Mouse (Mus musculus) CH12.LX (cell line): Measurements from ENCODE around the gene Sema6d. TPM values are rescaled to one million over a fixed set of nuclear protein-coding genes. Genes with fewer than 3 reads are reported as not detected.

Source experiments
- DNase-seq: peaks from one replicate; pipeline ENCODE4 v3.0.0-alpha.2; 2013; ENCODE audit errors: extremely low read depth
- H3K27ac ChIP-seq: 2 replicates; pipeline ENCODE4 v1.5.1; 2012; ENCODE audit warnings: low read depth, mild to moderate bottlenecking, control low read depth, moderate library complexity; ENCODE audit not compliant: insufficient read depth
- H3K27me3 ChIP-seq: replicated peaks from 2 replicates; pipeline ENCODE3; 2012; ENCODE audit warnings: inconsistent platforms
- H3K36me3 ChIP-seq, 2 experiments: replicated peaks in 1 of 2; 2 replicates each; pipeline versions ENCODE3 to v1.6.1; 2012; ENCODE audit warnings: inconsistent platforms in 1 of 2, low read length in 1 of 2, mild to moderate bottlenecking in 1 of 2, mixed read lengths in 1 of 2, moderate library complexity in 1 of 2; ENCODE audit not compliant: control insufficient read depth in 1 of 2, insufficient read depth in 1 of 2
- H3K4me1 ChIP-seq, 2 experiments: 2 replicates each; pipeline ENCODE4 v1.6.1; 2012; ENCODE audit warnings: inconsistent platforms in 1 of 2, moderate library complexity in 1 of 2; ENCODE audit not compliant: insufficient read depth in 2 of 2, control insufficient read depth in 1 of 2
- H3K4me2 ChIP-seq: 2 replicates; pipeline ENCODE4 v1.6.1; 2012; ENCODE audit warnings: low read depth, mild to moderate bottlenecking, control low read depth; ENCODE audit not compliant: poor library complexity, insufficient read depth, severe bottlenecking
- H3K4me3 ChIP-seq, 3 experiments: fragments of 150-350 bp in 1 of 3; sonication (generic) in 1 of 3; replicated peaks in 1 of 3; 2 replicates each; pipeline versions ENCODE3 to v1.5.1; 2011 to 2012; ENCODE audit warnings: low read depth in 2 of 3, low read length in 2 of 3, mild to moderate bottlenecking in 2 of 3, moderate library complexity in 2 of 3, control low read depth in 1 of 3, improper control_type of control experiment in 1 of 3, inconsistent platforms in 1 of 3, mixed read lengths in 1 of 3; ENCODE audit not compliant: poor library complexity in 1 of 3
- H3K79me2 ChIP-seq: replicated peaks from 2 replicates; pipeline ENCODE4 v1.6.1; 2012; ENCODE audit warnings: mild to moderate bottlenecking, moderate library complexity; ENCODE audit not compliant: control insufficient read depth, poor library complexity, insufficient read depth, severe bottlenecking; ENCODE audit errors: extremely low read depth
- H3K9ac ChIP-seq: 2 replicates; pipeline ENCODE4 v1.6.1; 2012; ENCODE audit warnings: low read depth, mild to moderate bottlenecking, control low read depth, moderate library complexity; ENCODE audit not compliant: insufficient read depth
- H3K9me3 ChIP-seq: replicated peaks from 2 replicates; pipeline ENCODE3; 2012; ENCODE audit warnings: low read length, inconsistent platforms, mixed read lengths
- BHLHE40 ChIP-seq: IDR thresholded peaks from 2 replicates; pipeline ENCODE4 v1.6.1; 2011; ENCODE audit warnings: mild to moderate bottlenecking, low read depth, low read length, improper control_type of control experiment
- CHD2 ChIP-seq: IDR thresholded peaks from 2 replicates; pipeline ENCODE4 v1.6.1; 2011; ENCODE audit warnings: low read length, improper control_type of control experiment
- ELF1 ChIP-seq: IDR thresholded peaks from 2 replicates; pipeline ENCODE4 v1.6.1; 2014; ENCODE audit warnings: low read depth, mild to moderate bottlenecking, inconsistent platforms, low read length, improper control_type of control experiment
- EP300 ChIP-seq: IDR thresholded peaks from 2 replicates; pipeline ENCODE4 v1.6.1; 2011; ENCODE audit warnings: low read length, improper control_type of control experiment
- ETS1 ChIP-seq: conservative IDR thresholded peaks from 2 replicates; pipeline ENCODE4 v1.6.1; 2012; ENCODE audit warnings: low read depth, mild to moderate bottlenecking, inconsistent platforms, low read length, improper control_type of control experiment, moderate library complexity
- GABPA ChIP-seq: IDR thresholded peaks from 2 replicates; pipeline ENCODE4 v1.6.1; 2012; ENCODE audit warnings: low read depth, low read length, improper control_type of control experiment, inconsistent platforms; ENCODE audit not compliant: insufficient replicate concordance
- HCFC1 ChIP-seq: IDR thresholded peaks from 2 replicates; pipeline ENCODE4 v1.6.1; 2012; ENCODE audit warnings: low read depth, mild to moderate bottlenecking, inconsistent platforms, low read length, improper control_type of control experiment
- IRF4 ChIP-seq: IDR thresholded peaks from 2 replicates; pipeline ENCODE4 v1.6.1; 2014; ENCODE audit warnings: low read depth, mild to moderate bottlenecking, inconsistent platforms, low read length, improper control_type of control experiment
- JUN ChIP-seq: IDR thresholded peaks from 2 replicates; pipeline ENCODE4 v1.6.1; 2011; ENCODE audit warnings: low read depth, mild to moderate bottlenecking, low read length, improper control_type of control experiment, moderate library complexity; ENCODE audit not compliant: insufficient read depth
- JUND ChIP-seq: conservative IDR thresholded peaks from 2 replicates; pipeline ENCODE4 v1.6.1; 2011; ENCODE audit warnings: low read depth, low read length, improper control_type of control experiment
- MAFK ChIP-seq: IDR thresholded peaks from 2 replicates; pipeline ENCODE4 v1.6.1; 2011; ENCODE audit warnings: low read length, improper control_type of control experiment; ENCODE audit not compliant: insufficient replicate concordance
- MAZ ChIP-seq: IDR thresholded peaks from 2 replicates; pipeline ENCODE4 v1.6.1; 2012; ENCODE audit warnings: low read depth, mild to moderate bottlenecking, inconsistent platforms, low read length, improper control_type of control experiment, moderate library complexity
- MXI1 ChIP-seq: IDR thresholded peaks from 2 replicates; pipeline ENCODE4 v1.6.1; 2011; ENCODE audit warnings: mild to moderate bottlenecking, low read depth, low read length, improper control_type of control experiment
- MYC ChIP-seq: IDR thresholded peaks from 2 replicates; pipeline ENCODE4 v1.6.1; 2011; ENCODE audit warnings: low read depth, mild to moderate bottlenecking, improper control_type of control experiment, low read length
- NELFE ChIP-seq: IDR thresholded peaks from 2 replicates; pipeline ENCODE4 v1.6.1; 2011; ENCODE audit warnings: low read depth, low read length, improper control_type of control experiment
- PAX5 ChIP-seq: IDR thresholded peaks from 2 replicates; pipeline ENCODE4 v1.6.1; 2012; ENCODE audit warnings: low read length, inconsistent platforms, mixed read lengths
- POLR2AphosphoS2 ChIP-seq: IDR thresholded peaks from 2 replicates; pipeline ENCODE4 v1.6.1; 2011; ENCODE audit warnings: low read depth, low read length, improper control_type of control experiment
- SIN3A ChIP-seq: IDR thresholded peaks from 2 replicates; pipeline ENCODE4 v1.6.1; 2012; ENCODE audit warnings: low read length, improper control_type of control experiment, inconsistent platforms
- SMC3 ChIP-seq: IDR thresholded peaks from 2 replicates; pipeline ENCODE4 v1.6.1; 2011; ENCODE audit warnings: low read depth, low read length, improper control_type of control experiment
- TCF12 ChIP-seq: IDR thresholded peaks from 2 replicates; pipeline ENCODE4 v1.6.1; 2014; ENCODE audit warnings: low read depth, mild to moderate bottlenecking, inconsistent platforms, low read length, improper control_type of control experiment
- UBTF ChIP-seq: IDR thresholded peaks from 2 replicates; pipeline ENCODE4 v1.6.1; 2012; ENCODE audit warnings: low read depth, mild to moderate bottlenecking, inconsistent platforms, low read length, improper control_type of control experiment, moderate library complexity
- USF1 ChIP-seq: IDR thresholded peaks from 2 replicates; pipeline ENCODE4 v1.6.1; 2014; ENCODE audit warnings: low read depth, mild to moderate bottlenecking, inconsistent platforms, low read length, improper control_type of control experiment
- USF2 ChIP-seq: conservative IDR thresholded peaks from 2 replicates; pipeline ENCODE4 v1.6.1; 2011; ENCODE audit warnings: low read depth, low read length, improper control_type of control experiment
- ZC3H11A ChIP-seq: IDR thresholded peaks from 2 replicates; pipeline ENCODE4 v1.6.1; 2012; ENCODE audit warnings: low read depth, mild to moderate bottlenecking, inconsistent platforms, low read length, improper control_type of control experiment
- ZKSCAN1 ChIP-seq: IDR thresholded peaks from 2 replicates; pipeline ENCODE4 v1.6.1; 2012; ENCODE audit warnings: low read depth, inconsistent platforms, low read length, improper control_type of control experiment, borderline replicate concordance
- ZNF384 ChIP-seq: IDR thresholded peaks from 2 replicates; pipeline ENCODE4 v1.6.1; 2012; ENCODE audit warnings: low read depth, low read length, improper control_type of control experiment, inconsistent platforms
- dilution Hi-C: fragments of 300-500 bp; cut with MboI; formaldehyde crosslinking; loops from 2 replicates; pipeline ENCODE4 v1.14.3; 2020; ENCODE audit warnings: low sequenced_read_pairs; ENCODE audit not compliant: extremely low pct_unique_long_range_greater_than_20kb, extremely low pct_ligation_motif_present
- in situ Hi-C: fragments of 300-500 bp; cut with MboI; formaldehyde crosslinking; loops from 3 replicates; pipeline ENCODE4 v1.14.3; 2019; ENCODE audit warnings: low sequenced_read_pairs, low pct_ligation_motif_present, low pct_unique_long_range_greater_than_20kb, mixed read lengths
- polyA plus RNA-seq: library from polyadenylated mRNA; unstranded; fragments of >175 nt; gene quantifications from 2 replicates; pipeline ENCODE4 v1.2.1, GENCODE M21; 2012; ENCODE audit warnings: low read depth; ENCODE audit not compliant: insufficient read length
- total RNA-seq, 2 experiments: library from RNA; depleted of rRNA; stranded (reverse); fragments of 300-350 nt in 1 of 2; fragments of >200 nt in 1 of 2; gene quantifications; 2 replicates each; pipeline ENCODE4 v1.2.3; 2012 to 2014

Gene Sema6d
- total and polyA plus RNA-seq, 3 experiments, result not detected

- Histone ChIP-seq H3K4me1 (no peaks in the 10 kb centered on the region), H3K9me3 (peaks cover 73% of the 10 kb centered on the region), H3K4me2 (no peak overlapping the region), H3K27me3 (no peaks in the 10 kb centered on the region), H3K9ac (no peak overlapping the region), H3K36me3 (no peaks in the 10 kb centered on the region), H3K4me3 (no peak overlapping the region), H3K79me2 (no peaks in the 10 kb centered on the region), H3K27ac (no peak overlapping the region)
- DNase-seq, result no peak
- dilution Hi-C loops (no loop called here), in situ Hi-C loops (no loop called here)
- TF ChIP-seq ELF1 (no peak), BHLHE40 (no peak), USF2 (no peak), PAX5 (no peak), GABPA (no peak), MAFK (no peak), ZNF384 (no peak), POLR2AphosphoS2 (no peak), MYC (no peak), UBTF (no peak), MXI1 (no peak), SIN3A (no peak)
These were observed 371.2 kb downstream of the Sema6d start for GRCm38 (mm10) chr2:124460956-124461355.

GRCm38 (mm10) chr2:124461378-124461851, 371.6 kb downstream of the Sema6d start:
- H3K4me2 ChIP-seq, result no peak overlapping the region
- no peak for DNase-seq
- no peak overlapping the region for H3K9ac ChIP-seq
- no peaks in the 10 kb centered on the region for H3K36me3 ChIP-seq
- TF ChIP-seq TCF12, result no peak
- no peak for TF ChIP-seq USF1
- TF ChIP-seq ETS1, result no peak
- no peak for TF ChIP-seq SIN3A
- no peak for TF ChIP-seq IRF4
- TF ChIP-seq ZKSCAN1, result no peak
- TF ChIP-seq MAZ, result no peak
- no peak for TF ChIP-seq ZC3H11A
- no peak for TF ChIP-seq USF2
- no peak for TF ChIP-seq JUND
- no peak for TF ChIP-seq ZNF384
- no peak for TF ChIP-seq JUN
- no peak for TF ChIP-seq EP300
- no peak for TF ChIP-seq NELFE
- no peak for TF ChIP-seq CHD2
- TF ChIP-seq HCFC1, result no peak
- TF ChIP-seq SMC3, result no peak
- in situ Hi-C loops, result no loop called here
- H3K9me3 ChIP-seq, result peaks cover 70% of the 10 kb centered on the region
- dilution Hi-C loops, result no loop called here
- H3K79me2 ChIP-seq, result no peaks in the 10 kb centered on the region
- H3K4me3 ChIP-seq, result no peak overlapping the region
- H3K27ac ChIP-seq, result no peak overlapping the region
- H3K4me1 ChIP-seq, result no peaks in the 10 kb centered on the region
- no peaks in the 10 kb centered on the region for H3K27me3 ChIP-seq
